Mouse (Mus musculus): ENCODE measurements at regions not wholly inside any gene's neighbourhood (a gene's known extent, or its start where the extent isn't known, plus 50 kb on each side); places are given as distances from the start of the nearest gene placed in this dataset.
A peak's percentile ranks its signal among the peaks of the same experiment; 100 is the strongest.

DNA sequence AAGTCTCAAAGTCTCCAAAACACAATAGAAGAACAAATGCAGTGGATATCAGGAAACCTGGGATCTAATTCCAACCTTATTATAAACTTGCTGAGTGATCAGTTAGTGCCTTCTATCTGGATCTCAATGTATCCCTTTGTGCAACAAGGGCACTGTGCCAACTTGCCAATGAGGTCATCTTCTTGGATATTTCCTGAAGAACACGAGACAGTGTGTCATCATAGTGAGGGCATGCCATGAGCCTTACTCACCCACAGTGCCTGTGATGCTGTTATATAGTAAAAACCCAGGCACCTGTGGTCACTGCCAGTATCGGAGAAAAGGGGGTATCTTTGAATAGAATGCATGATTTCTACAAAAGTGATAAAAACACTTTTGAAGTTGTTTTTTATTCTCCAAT is 60.2 kb upstream of the Cd34 start:
- peak; percentile 4 for DNase-seq (ENCODE audit: low read depth)

- peak; percentile 96 for DNase-seq (ENCODE audit: low read depth)
These were observed 59.0 kb upstream of the Cd34 start for GRCm38 (mm10) chr1:194879324-194880233.

GRCm38 (mm10) chr1:194881556-194882223 is 56.9 kb upstream of the Cd34 start:
- no peak for DNase-seq (ENCODE audit: low read depth)

DNA sequence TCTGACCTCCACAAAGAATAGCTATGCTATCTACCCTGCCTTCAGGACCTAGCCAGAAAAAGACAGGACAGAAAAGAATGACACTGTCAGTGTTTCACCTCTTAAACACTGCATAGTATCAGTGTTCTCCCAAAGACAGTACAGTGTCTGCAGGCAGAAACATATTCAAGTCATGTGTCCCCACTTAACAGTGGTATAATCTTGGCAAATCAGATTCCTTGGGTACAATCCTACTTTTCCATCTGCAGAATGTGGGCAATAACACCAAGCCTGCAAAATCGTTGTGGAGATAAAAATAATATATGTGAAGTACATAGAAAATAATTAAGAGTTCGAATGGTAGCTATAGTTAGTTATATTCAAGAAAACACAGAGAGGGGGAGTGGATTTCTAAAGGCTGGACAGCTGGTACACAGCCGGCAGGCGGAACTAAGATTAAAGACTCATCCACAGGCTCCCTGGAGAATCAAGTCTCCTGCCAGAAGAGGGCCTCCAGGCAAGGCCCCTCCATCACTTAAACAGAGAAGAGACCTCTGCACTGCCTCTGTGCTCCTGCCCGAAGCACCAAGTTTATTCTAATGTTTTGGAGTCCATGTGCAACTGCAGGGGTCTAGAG is 53.4 kb upstream of the Cd34 start:
- no peak for DNase-seq (ENCODE audit: low read depth)

DNA sequence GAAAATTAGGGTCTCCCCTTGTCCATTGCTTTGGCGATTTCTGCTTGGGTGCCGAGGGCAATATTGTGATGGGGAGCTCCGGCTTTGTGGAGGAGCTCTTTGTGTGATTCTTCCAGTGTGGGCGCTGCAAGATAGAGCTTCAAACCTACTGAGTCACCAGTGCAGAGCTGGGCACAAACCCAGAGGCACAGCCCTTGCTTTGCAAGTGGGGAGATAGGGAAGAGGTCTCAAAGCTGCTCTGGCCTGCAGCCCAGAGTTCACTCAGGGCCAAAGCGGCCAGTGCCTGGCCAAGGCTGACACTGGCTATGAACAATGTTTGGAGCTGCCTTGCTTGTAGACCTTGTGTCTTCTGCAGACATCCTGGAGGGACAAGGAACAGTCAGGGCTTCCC is 52.9 kb upstream of the Cd34 start:
- DNase-seq (ENCODE audit: low read depth): no peak
